Mouse (Mus musculus): ENCODE data around the gene Eid1.

The Eid1 gene

DNA sequence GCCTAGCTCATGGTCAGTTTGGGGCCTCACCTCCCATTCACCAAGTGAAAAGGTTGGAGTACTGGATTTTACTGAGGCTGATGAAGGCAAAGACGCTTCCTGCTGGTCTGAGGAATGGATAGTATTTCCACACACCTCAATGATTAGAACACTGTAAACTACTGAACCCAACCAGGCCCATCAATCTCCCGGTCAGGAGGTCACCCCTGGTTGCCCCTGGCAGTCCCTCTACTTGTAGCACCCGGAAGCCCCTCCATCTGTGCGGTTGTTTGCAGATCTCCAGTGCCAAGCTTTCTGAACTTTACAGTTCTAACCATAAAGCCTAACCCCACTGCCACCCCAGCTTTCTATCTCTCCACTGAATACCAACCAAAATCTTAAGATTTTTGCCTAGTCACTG lies 11.7 kb upstream of the Eid1 start:
- Histone ChIP-seq H3K4me1 (replicated peaks; ENCODE audit: low read depth, low read length) (peaks cover 11% of the 10 kb centered on the region), H3K4me3 (replicated peaks; ENCODE audit: low read length) (no peak overlapping the region), H3K36me3 (ENCODE audit: insufficient read depth, low read length) (no peaks in the 10 kb centered on the region), H3K9me3 (ENCODE audit: low read length) (0 out of 2 replicates have a peak, but pooled peaks cover 4% of the 10 kb centered on the region), H3K27me3 (ENCODE audit: insufficient read depth, low read length) (peaks cover 13% of the 10 kb centered on the region)
- no peak for TF ChIP-seq CTCF (conservative IDR thresholded peaks at IDR 0.05; ENCODE audit: low read length)
- no peak for TF ChIP-seq NANOG (IDR thresholded peaks at IDR 0.05; ENCODE audit: borderline replicate concordance, low read length)
- no peak for TF ChIP-seq POU5F1 (IDR thresholded peaks at IDR 0.05; ENCODE audit: borderline replicate concordance, low read length)

DNA sequence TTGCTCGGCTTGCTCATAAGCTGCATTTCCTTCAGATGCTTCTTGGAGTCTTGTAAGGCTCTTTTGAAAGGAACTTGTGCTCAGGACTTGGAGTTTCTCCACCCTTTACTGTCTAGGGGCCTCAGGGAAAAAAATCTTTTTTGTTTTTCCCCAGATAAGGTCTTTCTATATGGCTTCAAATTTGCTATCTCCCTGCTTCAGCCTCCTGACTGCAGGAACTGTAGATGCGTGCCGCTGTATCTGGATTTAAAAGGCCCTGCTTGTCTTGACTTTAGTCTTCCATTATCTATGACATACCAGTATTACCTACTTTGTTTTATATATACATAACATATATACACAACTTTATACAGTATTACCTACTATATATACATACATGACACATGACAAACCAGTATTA lies 10.4 kb upstream of the Eid1 start:
- no peak overlapping the region for H3K4me3 ChIP-seq (replicated peaks; ENCODE audit: low read length)
- TF ChIP-seq CTCF (conservative IDR thresholded peaks at IDR 0.05; ENCODE audit: low read length) = no peak
- TF ChIP-seq NANOG (IDR thresholded peaks at IDR 0.05; ENCODE audit: borderline replicate concordance, low read length) = no peak
- TF ChIP-seq POU5F1 (IDR thresholded peaks at IDR 0.05; ENCODE audit: borderline replicate concordance, low read length) = no peak
- no peaks in the 10 kb centered on the region for H3K36me3 ChIP-seq (ENCODE audit: insufficient read depth, low read length)

DNA sequence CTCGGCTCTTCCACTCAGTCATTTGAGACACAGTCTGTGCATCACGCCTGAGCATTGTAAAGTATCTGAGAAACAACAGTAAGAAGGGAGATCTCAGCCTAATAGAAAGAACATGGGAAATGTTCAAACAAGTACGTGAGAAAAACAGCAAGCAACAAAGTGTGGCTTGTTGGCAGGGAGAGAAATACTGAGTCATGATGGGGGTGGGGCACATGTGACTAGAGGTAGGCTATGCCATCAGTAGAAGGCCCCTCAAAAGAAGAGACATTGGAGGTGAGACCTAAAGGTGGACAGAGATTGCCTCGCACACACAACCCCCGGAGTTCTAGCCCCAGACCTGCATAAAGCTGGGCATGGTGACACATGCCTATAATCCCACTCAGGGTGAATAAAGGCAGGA lies 7.7 kb upstream of the Eid1 start:
- Histone ChIP-seq H3K4me1 (replicated peaks; ENCODE audit: low read depth, low read length) (peaks cover 11% of the 10 kb centered on the region), H3K9me3 (ENCODE audit: low read length) (no peaks in the 10 kb centered on the region), H3K4me3 (replicated peaks; ENCODE audit: low read length) (no peak overlapping the region), H3K27me3 (ENCODE audit: insufficient read depth, low read length) (peaks cover 16% of the 10 kb centered on the region), H3K36me3 (ENCODE audit: insufficient read depth, low read length) (no peaks in the 10 kb centered on the region)
- TF ChIP-seq NANOG (IDR thresholded peaks at IDR 0.05; ENCODE audit: borderline replicate concordance, low read length) (no peak), CTCF (conservative IDR thresholded peaks at IDR 0.05; ENCODE audit: low read length) (no peak), POU5F1 (IDR thresholded peaks at IDR 0.05; ENCODE audit: borderline replicate concordance, low read length) (no peak)

More for the DNA sequence above, 10.4 kb upstream of the Eid1 start:
- Histone ChIP-seq H3K9me3 (ENCODE audit: low read length) (0 out of 2 replicates have a peak, but pooled peaks cover 4% of the 10 kb centered on the region), H3K27me3 (ENCODE audit: insufficient read depth, low read length) (peaks cover 13% of the 10 kb centered on the region), H3K4me1 (replicated peaks; ENCODE audit: low read depth, low read length) (peaks cover 11% of the 10 kb centered on the region)

DNA sequence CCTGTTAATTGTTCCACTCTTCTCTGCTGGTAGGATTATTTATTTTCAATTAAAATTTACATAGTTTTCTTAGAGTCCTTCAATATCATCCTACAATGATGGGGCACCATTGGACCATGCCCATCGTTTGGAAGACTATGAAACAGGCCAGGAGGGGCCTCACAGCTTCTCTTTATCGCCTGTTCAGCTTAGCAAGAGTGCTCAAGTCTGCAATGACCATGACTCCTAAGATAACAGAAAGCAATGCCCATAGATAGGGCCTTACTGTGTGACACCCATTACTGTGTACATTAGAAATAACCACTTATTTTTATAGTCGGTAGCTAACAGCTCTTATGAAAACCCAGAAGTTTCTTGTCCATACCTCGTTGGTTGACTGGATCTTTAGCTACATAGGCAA lies 7.0 kb upstream of the Eid1 start:
- Histone ChIP-seq H3K27me3 (ENCODE audit: insufficient read depth, low read length) (peaks cover 10% of the 10 kb centered on the region), H3K9me3 (ENCODE audit: low read length) (no peaks in the 10 kb centered on the region), H3K4me1 (replicated peaks; ENCODE audit: low read depth, low read length) (peaks cover 6% of the 10 kb centered on the region), H3K36me3 (ENCODE audit: insufficient read depth, low read length) (no peaks in the 10 kb centered on the region), H3K4me3 (replicated peaks; ENCODE audit: low read length) (no peak overlapping the region)
- no peak for TF ChIP-seq POU5F1 (IDR thresholded peaks at IDR 0.05; ENCODE audit: borderline replicate concordance, low read length)
- TF ChIP-seq CTCF (conservative IDR thresholded peaks at IDR 0.05; ENCODE audit: low read length) = no peak
- no peak for TF ChIP-seq NANOG (IDR thresholded peaks at IDR 0.05; ENCODE audit: borderline replicate concordance, low read length)

DNA sequence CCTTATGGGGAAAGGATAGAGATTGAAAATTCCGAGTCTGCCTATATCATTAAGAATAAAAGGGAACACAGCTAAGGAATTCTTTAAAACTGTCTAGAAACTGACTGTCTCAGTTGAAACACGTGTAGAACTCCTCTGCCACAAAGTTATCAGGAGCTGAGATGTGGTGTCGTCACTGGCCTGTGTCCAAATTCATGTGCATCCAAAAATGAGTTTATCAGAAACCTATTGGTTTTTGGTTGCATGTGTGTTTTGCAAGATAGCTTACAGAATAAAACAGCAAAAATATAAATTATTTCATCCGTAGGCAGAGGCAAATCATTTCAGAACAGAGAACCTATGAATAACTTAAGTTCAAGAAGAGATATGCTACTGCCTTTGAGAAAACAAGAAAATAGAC lies 6.2 kb upstream of the Eid1 start:
- Histone ChIP-seq H3K27me3 (ENCODE audit: insufficient read depth, low read length) (peaks cover 9% of the 10 kb centered on the region), H3K4me1 (replicated peaks; ENCODE audit: low read depth, low read length) (peaks cover 6% of the 10 kb centered on the region; the same call in 1 of the 2 replicates), H3K36me3 (ENCODE audit: insufficient read depth, low read length) (no peaks in the 10 kb centered on the region), H3K9me3 (ENCODE audit: low read length) (no peaks in the 10 kb centered on the region), H3K4me3 (replicated peaks; ENCODE audit: low read length) (no peak overlapping the region)
- TF ChIP-seq CTCF (conservative IDR thresholded peaks at IDR 0.05; ENCODE audit: low read length) = no peak
- no peak for TF ChIP-seq POU5F1 (IDR thresholded peaks at IDR 0.05; ENCODE audit: borderline replicate concordance, low read length)
- no peak for TF ChIP-seq NANOG (IDR thresholded peaks at IDR 0.05; ENCODE audit: borderline replicate concordance, low read length)

DNA sequence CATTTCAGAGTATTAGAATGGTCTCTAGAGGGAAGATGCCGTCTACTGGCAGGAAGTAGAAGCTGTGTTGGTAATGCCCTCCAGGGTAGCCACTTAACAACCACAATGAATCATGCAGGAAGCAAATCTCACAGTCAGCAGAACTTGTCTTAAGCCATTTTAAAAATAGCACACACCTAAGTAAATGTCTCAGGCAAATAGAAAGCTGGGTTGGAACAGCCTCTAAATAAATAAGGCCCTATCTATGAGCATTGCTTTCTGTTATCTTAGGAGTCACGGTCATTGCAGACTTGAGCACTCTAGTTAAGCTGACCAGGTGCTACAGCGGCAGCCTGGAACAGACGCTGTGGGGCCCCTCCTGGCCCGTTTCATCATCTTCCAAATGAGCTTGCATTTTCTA lies 5.7 kb upstream of the Eid1 start:
- Histone ChIP-seq H3K4me3 (replicated peaks; ENCODE audit: low read length) (no peak overlapping the region), H3K4me1 (replicated peaks; ENCODE audit: low read depth, low read length) (peaks cover 6% of the 10 kb centered on the region; the same call in 1 of the 2 replicates), H3K36me3 (ENCODE audit: insufficient read depth, low read length) (no peaks in the 10 kb centered on the region), H3K27me3 (ENCODE audit: insufficient read depth, low read length) (peaks cover 12% of the 10 kb centered on the region), H3K9me3 (ENCODE audit: low read length) (no peaks in the 10 kb centered on the region)
- no peak for TF ChIP-seq CTCF (conservative IDR thresholded peaks at IDR 0.05; ENCODE audit: low read length)
- TF ChIP-seq NANOG (IDR thresholded peaks at IDR 0.05; ENCODE audit: borderline replicate concordance, low read length) = no peak
- no peak for TF ChIP-seq POU5F1 (IDR thresholded peaks at IDR 0.05; ENCODE audit: borderline replicate concordance, low read length)

DNA sequence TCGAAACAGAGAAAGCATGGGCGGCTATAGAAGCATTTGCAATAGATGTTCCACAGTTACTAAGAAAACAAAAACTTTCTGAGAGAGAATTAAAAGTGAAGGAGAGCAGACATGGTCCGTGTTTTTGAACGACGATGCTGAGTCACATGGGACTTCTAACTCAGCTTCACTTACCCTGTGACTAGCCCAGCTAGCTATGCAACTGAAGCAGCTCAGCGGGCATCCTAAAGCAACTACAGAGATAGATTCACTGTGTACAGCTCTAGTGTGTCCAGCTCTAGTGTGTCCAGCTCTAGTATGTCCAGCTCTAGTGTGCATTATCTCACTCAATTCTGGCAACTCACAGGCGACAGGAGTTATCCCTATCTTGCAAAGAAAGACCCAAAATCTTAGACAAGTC lies 5.2 kb upstream of the Eid1 start:
- TF ChIP-seq CTCF (conservative IDR thresholded peaks at IDR 0.05; ENCODE audit: low read length) (no peak), NANOG (IDR thresholded peaks at IDR 0.05; ENCODE audit: borderline replicate concordance, low read length) (no peak), POU5F1 (IDR thresholded peaks at IDR 0.05; ENCODE audit: borderline replicate concordance, low read length) (no peak)
- Histone ChIP-seq H3K9me3 (ENCODE audit: low read length) (no peaks in the 10 kb centered on the region), H3K36me3 (ENCODE audit: insufficient read depth, low read length) (no peaks in the 10 kb centered on the region), H3K4me3 (replicated peaks; ENCODE audit: low read length) (no peak overlapping the region), H3K27me3 (ENCODE audit: insufficient read depth, low read length) (peaks cover 14% of the 10 kb centered on the region), H3K4me1 (replicated peaks; ENCODE audit: low read depth, low read length) (peaks cover 6% of the 10 kb centered on the region; the same call in 1 of the 2 replicates)

DNA sequence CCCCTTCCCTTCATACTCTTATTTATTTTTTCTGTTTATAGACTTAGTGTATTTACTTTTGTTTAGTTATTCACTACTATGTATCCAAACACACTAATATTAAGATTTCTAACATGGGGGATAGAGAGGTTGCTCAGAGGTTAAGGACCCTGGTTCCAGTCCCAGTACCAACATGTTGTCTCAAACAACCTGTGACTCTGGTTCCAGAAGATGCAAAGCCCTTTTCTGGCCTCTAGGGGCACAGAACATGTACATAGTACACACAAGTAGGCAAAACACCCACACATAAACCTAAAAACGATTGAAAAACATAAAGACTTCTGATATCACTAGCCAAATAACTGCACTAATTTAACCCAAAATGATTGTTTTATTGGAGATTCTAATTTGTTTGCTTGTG lies 2.0 kb upstream of the Eid1 start:
- no peak for TF ChIP-seq NANOG (IDR thresholded peaks at IDR 0.05; ENCODE audit: borderline replicate concordance, low read length)
- no peak for TF ChIP-seq POU5F1 (IDR thresholded peaks at IDR 0.05; ENCODE audit: borderline replicate concordance, low read length)
- TF ChIP-seq CTCF (conservative IDR thresholded peaks at IDR 0.05; ENCODE audit: low read length) = peak; percentile 40
- Histone ChIP-seq H3K4me1 (replicated peaks; ENCODE audit: low read depth, low read length) (peaks cover 6% of the 10 kb centered on the region), H3K9me3 (ENCODE audit: low read length) (no peaks in the 10 kb centered on the region), H3K4me3 (replicated peaks; ENCODE audit: low read length) (no peak overlapping the region), H3K36me3 (ENCODE audit: insufficient read depth, low read length) (no peaks in the 10 kb centered on the region), H3K27me3 (ENCODE audit: insufficient read depth, low read length) (peaks cover 29% of the 10 kb centered on the region)

DNA sequence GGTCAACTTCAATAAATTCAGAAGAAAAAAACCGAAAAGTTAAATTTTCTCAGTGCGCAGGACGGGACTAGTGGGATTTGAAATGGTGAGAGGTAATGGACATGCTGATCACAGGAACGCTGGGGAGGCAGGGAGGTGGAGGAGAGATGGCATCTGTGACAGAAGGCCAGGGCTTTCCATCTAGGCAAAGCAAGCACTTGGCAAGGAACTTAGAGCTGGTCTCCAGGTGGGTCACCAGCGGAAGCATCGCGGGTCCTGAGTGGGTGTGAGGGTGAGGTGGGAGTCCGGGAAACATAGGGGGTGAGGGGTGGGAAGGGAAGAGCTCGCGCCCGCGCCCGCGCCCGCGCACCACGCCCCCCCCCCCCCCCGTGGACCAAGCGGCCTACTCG lies 333 bp upstream of the Eid1 start:
- Histone ChIP-seq H3K36me3 (ENCODE audit: insufficient read depth, low read length) (no peaks in the 10 kb centered on the region), H3K4me3 (replicated peaks; ENCODE audit: low read length) (peak overlapping the region; percentile 82)
- TF ChIP-seq NANOG (IDR thresholded peaks at IDR 0.05; ENCODE audit: borderline replicate concordance, low read length) (no peak), POU5F1 (IDR thresholded peaks at IDR 0.05; ENCODE audit: borderline replicate concordance, low read length) (no peak), CTCF (conservative IDR thresholded peaks at IDR 0.05; ENCODE audit: low read length) (no peak)

More for the DNA sequence above, 333 bp upstream of the Eid1 start:
- Histone ChIP-seq H3K27me3 (ENCODE audit: insufficient read depth, low read length) (peaks cover 34% of the 10 kb centered on the region), H3K9me3 (ENCODE audit: low read length) (no peaks in the 10 kb centered on the region), H3K4me1 (replicated peaks; ENCODE audit: low read depth, low read length) (peaks cover 6% of the 10 kb centered on the region)
